Mouse (Mus musculus): ENCODE measurements around the gene Tmem247. TPM values are rescaled to one million over a fixed set of nuclear protein-coding genes. Genes with fewer than 3 reads are reported as not detected.

The Tmem247 gene
- total and polyA plus RNA-seq, 3 experiments, result not detected

GRCm38 (mm10) chr17:86967536-86968525 lies 50.7 kb downstream of the Tmem247 start:
- peaks cover 25% of the 10 kb centered on the region for H3K9me3 ChIP-seq (replicated peaks)
- ATAC-seq (ENCODE audit: extremely low read depth, insufficient number of reproducible peaks, low FRiP score, poor library complexity, severe bottlenecking) (no peak), DNase-seq (ENCODE audit: low spot score) (no peak)
- H3K4me1 ChIP-seq (ENCODE audit: insufficient read depth, low read depth, low read length), result peaks cover 5% of the 10 kb centered on the region; the same call in 1 of the 2 replicates
- no peak overlapping the region for H3K4me3 ChIP-seq (ENCODE audit: low read depth, low read length)
- no peak for TF ChIP-seq GATA1 (IDR thresholded peaks at IDR 0.05; ENCODE audit: borderline replicate concordance, low read length)
- TF ChIP-seq GATA2 (IDR thresholded peaks at IDR 0.05; ENCODE audit: borderline replicate concordance, low read depth, low read length), result no peak
- peaks cover 18% of the 10 kb centered on the region for H3K27me3 ChIP-seq (ENCODE audit: insufficient read depth, low read length)
- H3K36me3 ChIP-seq (replicated peaks), result no peaks in the 10 kb centered on the region

GRCm38 (mm10) chr17:86968581-86968980 lies 51.4 kb downstream of the Tmem247 start:
- no peak for ATAC-seq (ENCODE audit: extremely low read depth, insufficient number of reproducible peaks, low FRiP score, poor library complexity, severe bottlenecking)
- H3K27me3 ChIP-seq (ENCODE audit: insufficient read depth, low read length), result peaks cover 14% of the 10 kb centered on the region

GRCm38 (mm10) chr17:86969582-86969981 lies 52.4 kb downstream of the Tmem247 start:
- no peaks in the 10 kb centered on the region for H3K4me1 ChIP-seq (ENCODE audit: insufficient read depth, low read depth, low read length)
- TF ChIP-seq CTCF (IDR thresholded peaks at IDR 0.05; ENCODE audit: low read depth, low read length) (no peak), GATA2 (IDR thresholded peaks at IDR 0.05; ENCODE audit: borderline replicate concordance, low read depth, low read length) (no peak)
- H3K36me3 ChIP-seq (replicated peaks), result no peaks in the 10 kb centered on the region
- DNase-seq (ENCODE audit: low spot score), result no peak
- no peak for ATAC-seq (ENCODE audit: extremely low read depth, insufficient number of reproducible peaks, low FRiP score, poor library complexity, severe bottlenecking)
- peaks cover 4% of the 10 kb centered on the region; the same call in 1 of the 2 replicates for H3K27me3 ChIP-seq (ENCODE audit: insufficient read depth, low read length)
- H3K9me3 ChIP-seq (replicated peaks), result peaks cover 17% of the 10 kb centered on the region
- H3K4me3 ChIP-seq (ENCODE audit: low read depth, low read length), result no peak overlapping the region

More at GRCm38 (mm10) chr17:86968581-86968980, 51.4 kb downstream of the Tmem247 start:
- peaks cover 3% of the 10 kb centered on the region; the same call in 1 of the 2 replicates for H3K4me1 ChIP-seq (ENCODE audit: insufficient read depth, low read depth, low read length)
- DNase-seq (ENCODE audit: low spot score), result no peak
- H3K4me3 ChIP-seq (ENCODE audit: low read depth, low read length), result no peak overlapping the region
- peaks cover 17% of the 10 kb centered on the region for H3K9me3 ChIP-seq (replicated peaks)
- TF ChIP-seq POLR2AphosphoS5 (IDR thresholded peaks at IDR 0.05; ENCODE audit: insufficient replicate concordance, low read depth, low read length) (no peak), GATA1 (IDR thresholded peaks at IDR 0.05; ENCODE audit: borderline replicate concordance, low read length) (no peak), CTCF (IDR thresholded peaks at IDR 0.05; ENCODE audit: low read depth, low read length) (no peak), TAL1 (conservative IDR thresholded peaks at IDR 0.05; ENCODE audit: low read depth, low read length) (no peak), GATA2 (IDR thresholded peaks at IDR 0.05; ENCODE audit: borderline replicate concordance, low read depth, low read length) (no peak)
- H3K36me3 ChIP-seq (replicated peaks), result no peaks in the 10 kb centered on the region

GRCm38 (mm10) chr17:86970026-86970750 lies 53.0 kb downstream of the Tmem247 start:
- no peaks in the 10 kb centered on the region for H3K36me3 ChIP-seq (replicated peaks)
- H3K4me1 ChIP-seq (ENCODE audit: insufficient read depth, low read depth, low read length), result no peaks in the 10 kb centered on the region
- H3K27me3 ChIP-seq (ENCODE audit: insufficient read depth, low read length), result no peaks in the 10 kb centered on the region; the same call in 1 of the 2 replicates
- DNase-seq (ENCODE audit: low spot score) (no peak), ATAC-seq (ENCODE audit: extremely low read depth, insufficient number of reproducible peaks, low FRiP score, poor library complexity, severe bottlenecking) (no peak)
- peaks cover 17% of the 10 kb centered on the region for H3K9me3 ChIP-seq (replicated peaks)
- no peak overlapping the region for H3K4me3 ChIP-seq (ENCODE audit: low read depth, low read length)
- TF ChIP-seq TAL1 (conservative IDR thresholded peaks at IDR 0.05; ENCODE audit: low read depth, low read length) (no peak), POLR2AphosphoS5 (IDR thresholded peaks at IDR 0.05; ENCODE audit: insufficient replicate concordance, low read depth, low read length) (no peak), GATA2 (IDR thresholded peaks at IDR 0.05; ENCODE audit: borderline replicate concordance, low read depth, low read length) (no peak), GATA1 (IDR thresholded peaks at IDR 0.05; ENCODE audit: borderline replicate concordance, low read length) (no peak), CTCF (IDR thresholded peaks at IDR 0.05; ENCODE audit: low read depth, low read length) (no peak)

GRCm38 (mm10) chr17:86971036-86971435 lies 53.9 kb downstream of the Tmem247 start:
- H3K36me3 ChIP-seq (replicated peaks), result no peaks in the 10 kb centered on the region
- TF ChIP-seq TAL1 (conservative IDR thresholded peaks at IDR 0.05; ENCODE audit: low read depth, low read length) (no peak), GATA2 (IDR thresholded peaks at IDR 0.05; ENCODE audit: borderline replicate concordance, low read depth, low read length) (no peak), POLR2AphosphoS5 (IDR thresholded peaks at IDR 0.05; ENCODE audit: insufficient replicate concordance, low read depth, low read length) (no peak), CTCF (IDR thresholded peaks at IDR 0.05; ENCODE audit: low read depth, low read length) (no peak), GATA1 (IDR thresholded peaks at IDR 0.05; ENCODE audit: borderline replicate concordance, low read length) (no peak)
- no peaks in the 10 kb centered on the region; the same call in 1 of the 2 replicates for H3K27me3 ChIP-seq (ENCODE audit: insufficient read depth, low read length)
- ATAC-seq (ENCODE audit: extremely low read depth, insufficient number of reproducible peaks, low FRiP score, poor library complexity, severe bottlenecking), result no peak
- H3K9me3 ChIP-seq (replicated peaks), result peaks cover 17% of the 10 kb centered on the region
- DNase-seq (ENCODE audit: low spot score), result no peak
- H3K4me1 ChIP-seq (ENCODE audit: insufficient read depth, low read depth, low read length), result no peaks in the 10 kb centered on the region
- no peak overlapping the region for H3K4me3 ChIP-seq (ENCODE audit: low read depth, low read length)

GRCm38 (mm10) chr17:86971860-86972259 lies 54.7 kb downstream of the Tmem247 start:
- no peaks in the 10 kb centered on the region for H3K36me3 ChIP-seq (replicated peaks)
- H3K27me3 ChIP-seq (ENCODE audit: insufficient read depth, low read length), result no peaks in the 10 kb centered on the region; the same call in 1 of the 2 replicates
- H3K9me3 ChIP-seq (replicated peaks), result peaks cover 20% of the 10 kb centered on the region
- no peak overlapping the region for H3K4me3 ChIP-seq (ENCODE audit: low read depth, low read length)
- H3K4me1 ChIP-seq (ENCODE audit: insufficient read depth, low read depth, low read length), result no peaks in the 10 kb centered on the region
- DNase-seq (ENCODE audit: low spot score) (no peak), ATAC-seq (ENCODE audit: extremely low read depth, insufficient number of reproducible peaks, low FRiP score, poor library complexity, severe bottlenecking) (no peak)
- no peak for TF ChIP-seq TAL1 (conservative IDR thresholded peaks at IDR 0.05; ENCODE audit: low read depth, low read length)
- no peak for TF ChIP-seq GATA2 (IDR thresholded peaks at IDR 0.05; ENCODE audit: borderline replicate concordance, low read depth, low read length)
- TF ChIP-seq POLR2AphosphoS5 (IDR thresholded peaks at IDR 0.05; ENCODE audit: insufficient replicate concordance, low read depth, low read length), result no peak
- TF ChIP-seq CTCF (IDR thresholded peaks at IDR 0.05; ENCODE audit: low read depth, low read length), result no peak
- no peak for TF ChIP-seq GATA1 (IDR thresholded peaks at IDR 0.05; ENCODE audit: borderline replicate concordance, low read length)

Other genes starting within 250 kb of the Tmem247 start
- not detected in 2 replicates for gene Epas1, start 163.6 kb upstream of the Tmem247 start, total RNA-seq (2014; fragmentation: Nextera tagmentation)
- gene Epas1, start 163.6 kb upstream of the Tmem247 start, total RNA-seq (2017), result 0.05 TPM in 1 of 2 replicates, not detected in the other
- not detected in 2 replicates for gene Epas1, start 163.6 kb upstream of the Tmem247 start, polyA plus RNA-seq (2012)
- not detected in 2 replicates for gene Atp6v1e2, start 30.5 kb downstream of the Tmem247 start, total RNA-seq (2014; fragmentation: Nextera tagmentation)
- not detected in 2 replicates for gene Atp6v1e2, start 30.5 kb downstream of the Tmem247 start, total RNA-seq (2017)
- gene Atp6v1e2, start 30.5 kb downstream of the Tmem247 start, polyA plus RNA-seq (2012), result not detected in 2 replicates
- gene Rhoq, start 45.7 kb downstream of the Tmem247 start, total RNA-seq (2014; fragmentation: Nextera tagmentation), result 0.60 and 1.2 TPM in 2 replicates
- gene Rhoq, start 45.7 kb downstream of the Tmem247 start, total RNA-seq (2017), result 2.3 and 2.4 TPM in 2 replicates
- 0.08 and 0.15 TPM in 2 replicates for gene Rhoq, start 45.7 kb downstream of the Tmem247 start, polyA plus RNA-seq (2012)
- gene Pigf, start 108.1 kb downstream of the Tmem247 start, total RNA-seq (2014; fragmentation: Nextera tagmentation), result 14.7 and 15.5 TPM in 2 replicates
- 22.8 and 26.1 TPM in 2 replicates for gene Pigf, start 108.1 kb downstream of the Tmem247 start, total RNA-seq (2017)
- gene Pigf, start 108.1 kb downstream of the Tmem247 start, polyA plus RNA-seq (2012), result 2.2 and 3.7 TPM in 2 replicates
- 93.0 and 116 TPM in 2 replicates for gene Cript, start 108.2 kb downstream of the Tmem247 start, total RNA-seq (2014; fragmentation: Nextera tagmentation)
- 100 and 108 TPM in 2 replicates for gene Cript, start 108.2 kb downstream of the Tmem247 start, total RNA-seq (2017)
- 2.7 and 3.2 TPM in 2 replicates for gene Cript, start 108.2 kb downstream of the Tmem247 start, polyA plus RNA-seq (2012)
- gene Socs5, start 190.3 kb downstream of the Tmem247 start, total RNA-seq (2014; fragmentation: Nextera tagmentation), result 13.7 and 14.2 TPM in 2 replicates
- 7.0 and 7.9 TPM in 2 replicates for gene Socs5, start 190.3 kb downstream of the Tmem247 start, total RNA-seq (2017)
- gene Socs5, start 190.3 kb downstream of the Tmem247 start, polyA plus RNA-seq (2012), result 11.1 and 12.4 TPM in 2 replicates